Mouse (Mus musculus): ENCODE results near the gene Tns1.

Tns1 gene

GRCm38 (mm10) chr1:73862323-73863073 lies 261.8 kb downstream of the Tns1 start:
- DNase-seq (ENCODE audit: low read depth, low spot score) = peak; percentile 36

GRCm38 (mm10) chr1:73860421-73860820 lies 263.8 kb downstream of the Tns1 start:
- DNase-seq (ENCODE audit: low read depth, low spot score) = no peak

Data from brain, adult 2 months (tissue).